Comparison of ENCODE assay signal across 17 mouse cellular contexts in the genomic region with DNA sequence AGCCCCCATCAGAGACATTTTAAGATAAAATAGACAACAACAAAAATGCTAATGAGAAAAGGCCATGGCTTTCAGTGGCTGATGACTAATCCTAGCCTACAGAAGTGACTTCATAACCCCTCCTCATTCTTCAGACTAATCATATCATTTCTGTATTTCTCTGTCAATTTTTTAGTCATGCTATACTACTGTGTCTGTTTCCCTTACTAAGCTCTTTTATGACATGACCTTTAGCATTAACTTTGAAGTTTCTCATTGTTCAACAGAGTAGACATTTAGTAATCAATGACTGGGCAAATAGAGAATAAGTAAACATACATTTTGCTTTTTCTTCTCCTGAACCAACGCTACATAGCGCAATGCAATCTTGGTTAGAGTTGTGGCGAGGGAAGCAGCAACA.
"Had no signal": no experiment of that assay in that cellular context is flagged by ENCODE, and none has a peak within 500 bp of the region (broad histone marks: within the 10 kb centered on the region; RNA-seq: fewer than 3 reads in every experiment).

No protein-coding gene starts in this region.

- H3K4me2 ChIP-seq: midbrain, embryonic 12.5 days; midbrain, embryonic 15.5 days; neural tube, embryonic 13.5 days had no signal

- H3K9me3 ChIP-seq: midbrain, embryonic 12.5 days; midbrain, embryonic 15.5 days; neural tube, embryonic 13.5 days had no signal

- H3K9ac ChIP-seq: liver, embryonic 14.5 days; midbrain, embryonic 12.5 days; midbrain, embryonic 15.5 days; neural tube, embryonic 13.5 days had no signal

- H3K27me3 ChIP-seq: midbrain, embryonic 12.5 days; midbrain, embryonic 15.5 days; neural tube, embryonic 13.5 days had no signal

- H3K4me1 ChIP-seq: midbrain, embryonic 12.5 days; midbrain, embryonic 15.5 days; neural tube, embryonic 13.5 days had no signal

- DNase-seq: kidney, adult 2 months; kidney, postnatal 25 days; layer of hippocampus, adult 9-11 months; lung, adult 2 months; lung, postnatal 14 days; lung, postnatal 4 days; retina, postnatal 1 day; right cerebral cortex, postnatal 25 days; thymus, postnatal 25 days had no signal

- H3K27ac ChIP-seq: kidney, postnatal 0 days; layer of hippocampus, adult 2 months; liver, embryonic 14.5 days; midbrain, embryonic 12.5 days; midbrain, embryonic 15.5 days; neural tube, embryonic 13.5 days had no signal

- ATAC-seq: inflammation-experienced regulatory T-cells, adult 6 months; midbrain, embryonic 15.5 days had no signal

- H3K4me3 ChIP-seq: layer of hippocampus, adult 2 months; midbrain, embryonic 12.5 days; midbrain, embryonic 15.5 days; myocyte; neural tube, embryonic 13.5 days had no signal
